Mouse (Mus musculus): ENCODE results near the gene Ncoa3.

The Ncoa3 gene

GRCm38 (mm10) chr2:166045006-166045405, 52.6 kb downstream of the Ncoa3 start:
- no peak for DNase-seq

GRCm38 (mm10) chr2:166045549-166046501, 53.4 kb downstream of the Ncoa3 start:
- peak; percentile 55 for DNase-seq

DNA sequence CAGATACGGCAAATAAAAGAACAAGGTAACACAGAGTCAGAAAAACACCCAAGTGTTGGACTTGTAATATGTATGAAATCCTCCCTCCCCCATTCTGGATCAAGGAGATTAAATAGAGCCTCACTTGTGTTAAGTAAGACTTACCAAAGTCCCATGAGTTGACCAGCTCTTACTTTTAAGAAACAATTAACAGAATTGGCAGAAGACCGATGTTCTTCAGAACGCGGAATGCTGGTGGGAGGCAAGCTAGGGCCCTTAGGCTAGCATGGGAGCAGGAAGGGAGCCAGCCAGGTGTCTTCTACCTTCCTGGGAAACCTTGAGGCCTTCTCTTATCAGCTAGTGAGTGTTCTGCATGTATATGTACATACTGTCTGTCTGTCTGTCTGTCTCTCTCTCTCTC, 55.5 kb downstream of the Ncoa3 start:
- no peak for DNase-seq

- DNase-seq, result no peak
Observed at GRCm38 (mm10) chr2:166048852-166049251, 56.4 kb downstream of the Ncoa3 start.

DNA sequence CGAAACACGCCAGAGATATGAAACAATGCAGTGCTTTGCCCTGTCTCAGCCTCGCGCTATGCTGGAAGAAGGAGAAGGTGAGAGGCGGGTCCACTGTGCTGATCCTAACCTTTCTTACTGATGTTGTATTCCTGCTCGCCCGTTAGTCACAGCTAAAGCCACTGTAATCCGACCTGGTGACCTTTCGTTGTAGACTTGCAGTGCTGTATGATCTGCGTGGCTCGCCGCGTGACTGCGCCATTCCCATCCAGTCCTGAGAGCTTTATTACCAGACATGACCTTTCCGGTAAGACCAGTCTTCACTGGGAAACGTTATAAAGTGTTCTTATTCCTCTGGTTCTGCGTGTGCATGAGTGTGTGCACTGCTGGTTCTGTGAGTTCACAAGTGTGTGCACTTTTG, 59.0 kb downstream of the Ncoa3 start:
- DNase-seq, result no peak

DNA sequence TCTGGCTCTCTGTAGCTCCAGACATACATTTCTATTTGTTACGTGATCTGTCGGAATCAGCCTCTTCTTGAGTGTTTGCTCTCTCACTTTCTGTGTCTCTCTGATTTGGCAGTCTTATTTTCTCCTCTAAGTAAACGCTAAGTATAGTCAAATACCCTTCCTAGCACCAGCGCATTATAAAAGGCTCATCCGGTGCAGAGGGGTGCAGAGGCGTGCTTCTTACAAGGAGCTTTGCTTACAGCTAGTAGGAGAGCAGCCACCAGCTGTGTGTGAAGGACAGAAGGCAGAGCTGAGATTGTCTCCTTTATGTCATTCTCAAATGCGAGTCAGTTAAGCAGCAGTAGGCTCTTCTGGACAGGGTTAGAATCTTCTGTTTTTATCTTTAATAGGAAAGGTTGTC, 59.5 kb downstream of the Ncoa3 start:
- DNase-seq, result no peak

- DNase-seq, result no peak
Observed at GRCm38 (mm10) chr2:166054002-166054539, 61.6 kb downstream of the Ncoa3 start.

- DNase-seq, result peak; percentile 49
Observed at GRCm38 (mm10) chr2:166059684-166060423, 67.4 kb downstream of the Ncoa3 start.

DNA sequence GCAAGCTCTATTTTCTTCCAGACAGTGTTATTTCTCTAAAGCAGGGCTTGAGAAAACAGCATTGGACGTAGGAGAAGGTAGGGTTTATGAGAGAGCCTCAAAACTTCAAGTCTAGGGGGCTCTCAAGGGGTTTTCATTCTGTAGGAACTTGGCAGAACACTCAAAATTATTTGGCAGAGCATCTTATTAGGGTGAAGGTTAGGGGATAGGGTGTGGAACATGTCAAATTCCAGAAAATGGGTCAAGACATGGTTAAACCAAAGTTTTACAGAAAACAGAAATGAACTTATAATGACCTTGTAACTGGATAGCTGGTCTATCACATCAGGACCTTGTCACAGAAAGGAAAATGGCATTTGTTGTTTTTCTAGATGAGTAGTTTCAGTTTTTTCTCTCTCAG, 69.6 kb downstream of the Ncoa3 start:
- no peak for DNase-seq

DNA sequence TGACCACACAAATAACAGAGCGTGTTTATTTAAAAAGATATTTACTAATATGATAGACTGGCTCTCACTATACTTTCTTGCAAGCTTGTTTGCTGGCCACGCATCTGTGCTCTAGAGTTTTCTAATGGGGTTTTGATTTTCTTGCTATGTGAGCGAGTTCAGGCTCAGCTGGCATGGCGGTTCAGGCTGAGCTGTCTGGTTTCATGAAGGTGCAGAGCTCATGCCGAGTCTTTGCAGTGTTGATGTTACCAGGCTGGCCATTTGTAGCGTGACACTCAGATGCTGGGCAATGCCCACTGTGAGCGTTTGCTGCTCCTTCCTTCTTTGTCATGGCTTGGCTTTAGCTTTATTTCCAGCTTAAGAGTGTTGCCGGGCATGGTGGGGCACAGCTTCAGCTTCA, 70.0 kb downstream of the Ncoa3 start:
- DNase-seq, result no peak

DNA sequence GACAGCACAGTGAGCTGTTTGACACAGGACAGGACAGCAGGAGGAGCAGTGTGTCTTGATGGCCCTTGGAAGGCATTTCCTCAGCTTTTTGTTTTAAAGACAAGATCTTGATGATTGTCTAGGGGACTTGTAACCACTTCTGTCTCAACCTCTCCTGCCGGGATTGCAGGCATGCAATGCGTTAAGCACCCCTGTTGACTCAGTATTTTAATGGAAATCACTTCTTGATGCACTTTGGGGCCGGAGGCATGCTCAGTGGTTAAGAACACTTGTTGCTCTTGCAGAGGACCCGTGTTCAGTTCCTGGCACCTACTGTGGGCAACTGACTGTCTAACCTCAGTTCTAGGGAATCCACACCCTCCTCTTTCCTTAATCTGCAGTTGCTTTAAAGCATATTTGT, 74.0 kb downstream of the Ncoa3 start:
- no peak for DNase-seq

DNA sequence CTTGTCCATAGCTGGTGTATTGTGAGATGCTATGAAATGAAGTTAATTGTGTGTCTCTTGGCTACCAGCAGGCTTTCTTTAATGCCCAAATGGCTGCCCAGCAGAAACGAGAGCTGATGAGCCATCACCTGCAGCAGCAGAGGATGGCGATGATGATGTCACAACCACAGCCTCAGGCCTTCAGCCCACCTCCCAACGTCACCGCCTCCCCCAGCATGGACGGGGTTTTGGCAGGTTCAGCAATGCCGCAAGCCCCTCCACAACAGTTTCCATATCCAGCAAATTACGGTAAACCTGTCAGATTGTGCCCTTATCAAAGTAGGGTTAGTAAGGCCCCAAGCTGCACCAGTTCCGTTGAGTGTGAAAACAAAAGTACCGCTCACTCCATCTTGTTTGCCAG, 75.8 kb downstream of the Ncoa3 start:
- DNase-seq, result no peak

GRCm38 (mm10) chr2:166069164-166069563, 76.7 kb downstream of the Ncoa3 start:
- DNase-seq, result no peak

- DNase-seq, result no peak
Observed at GRCm38 (mm10) chr2:166069738-166070137, 77.3 kb downstream of the Ncoa3 start.

DNA sequence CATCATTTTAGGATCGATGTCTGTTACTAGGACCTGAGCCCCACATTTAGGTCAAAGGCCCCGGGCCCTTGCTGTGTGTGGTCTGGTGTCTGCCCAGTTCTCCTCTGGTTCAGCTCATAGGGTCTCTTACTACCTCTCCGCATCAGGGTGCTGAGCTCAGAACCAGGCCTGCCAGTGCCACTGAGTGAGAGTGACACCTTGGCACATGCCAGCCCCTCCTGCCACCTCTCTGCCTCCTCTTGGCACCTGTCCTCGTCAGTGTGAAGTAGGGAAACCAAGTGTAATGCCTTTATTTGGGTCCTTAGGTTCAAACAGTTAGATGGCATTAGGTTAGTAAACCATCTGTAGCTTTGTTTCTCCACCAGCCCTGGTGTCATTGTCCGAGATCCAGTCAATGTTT, 79.0 kb downstream of the Ncoa3 start:
- DNase-seq, result no peak

DNA sequence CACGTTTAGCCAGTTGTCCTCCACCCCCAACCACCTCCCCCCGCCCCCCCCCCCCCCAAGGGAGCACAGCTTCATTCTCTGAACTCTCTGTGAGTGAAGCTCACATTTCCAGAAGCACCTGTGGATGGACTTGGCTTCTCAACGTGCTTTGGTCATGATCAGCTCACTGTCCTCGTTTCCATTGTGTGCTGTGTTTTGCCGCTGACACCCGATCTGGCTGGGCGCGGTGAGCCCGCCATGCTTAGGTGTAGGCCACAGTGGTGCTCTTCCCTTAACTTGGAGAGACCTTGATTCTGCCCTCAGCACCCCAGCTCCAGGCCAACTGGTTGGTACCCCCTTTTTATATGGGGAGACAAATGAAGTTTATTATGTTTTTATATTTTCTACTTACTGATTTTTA, 79.5 kb downstream of the Ncoa3 start:
- no peak for DNase-seq

DNA sequence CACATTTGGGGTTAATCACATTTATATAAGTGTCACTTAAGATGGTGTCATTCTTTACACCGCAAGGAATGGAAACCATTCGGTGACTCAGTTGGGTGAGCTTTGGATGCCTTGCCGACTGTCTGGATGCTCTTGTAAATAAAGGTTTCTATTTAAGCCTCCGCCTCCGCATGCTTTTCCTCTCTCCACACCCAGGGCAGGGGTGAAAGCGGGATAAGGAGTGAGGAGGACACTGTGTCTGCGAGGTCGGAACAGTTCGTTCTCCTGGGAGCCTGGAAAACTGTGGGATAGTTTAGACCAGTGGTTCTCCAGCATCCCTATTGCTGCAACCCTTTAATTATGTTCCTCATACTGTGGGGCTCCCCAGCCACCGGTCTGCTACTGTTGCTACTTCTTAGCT, 80.6 kb downstream of the Ncoa3 start:
- no peak for DNase-seq

- no peak for DNase-seq
Observed at GRCm38 (mm10) chr2:166074322-166074721, 81.9 kb downstream of the Ncoa3 start.

DNA sequence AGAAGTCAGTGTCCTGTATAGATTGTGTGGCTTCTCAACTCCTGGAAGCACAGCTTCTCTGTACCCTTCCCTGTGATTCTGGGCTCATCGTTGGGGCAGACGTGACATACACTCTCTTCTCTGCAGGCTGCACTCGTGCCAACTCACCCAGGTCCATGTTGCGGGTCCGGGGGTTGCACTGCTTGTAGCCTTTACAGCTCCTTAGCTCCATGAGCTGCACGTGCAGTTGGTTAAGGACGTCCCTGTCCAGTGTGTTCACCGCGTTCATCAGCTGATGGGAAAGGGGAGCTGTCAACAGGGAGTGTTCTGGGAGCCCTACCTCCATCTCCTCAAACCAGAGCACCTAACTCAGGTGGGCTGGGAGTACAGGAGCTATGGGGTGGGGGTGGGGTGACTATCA, 84.9 kb downstream of the Ncoa3 start:
- DNase-seq, result no peak

- no peak for DNase-seq
Observed at GRCm38 (mm10) chr2:166079231-166079630, 86.8 kb downstream of the Ncoa3 start.

DNA sequence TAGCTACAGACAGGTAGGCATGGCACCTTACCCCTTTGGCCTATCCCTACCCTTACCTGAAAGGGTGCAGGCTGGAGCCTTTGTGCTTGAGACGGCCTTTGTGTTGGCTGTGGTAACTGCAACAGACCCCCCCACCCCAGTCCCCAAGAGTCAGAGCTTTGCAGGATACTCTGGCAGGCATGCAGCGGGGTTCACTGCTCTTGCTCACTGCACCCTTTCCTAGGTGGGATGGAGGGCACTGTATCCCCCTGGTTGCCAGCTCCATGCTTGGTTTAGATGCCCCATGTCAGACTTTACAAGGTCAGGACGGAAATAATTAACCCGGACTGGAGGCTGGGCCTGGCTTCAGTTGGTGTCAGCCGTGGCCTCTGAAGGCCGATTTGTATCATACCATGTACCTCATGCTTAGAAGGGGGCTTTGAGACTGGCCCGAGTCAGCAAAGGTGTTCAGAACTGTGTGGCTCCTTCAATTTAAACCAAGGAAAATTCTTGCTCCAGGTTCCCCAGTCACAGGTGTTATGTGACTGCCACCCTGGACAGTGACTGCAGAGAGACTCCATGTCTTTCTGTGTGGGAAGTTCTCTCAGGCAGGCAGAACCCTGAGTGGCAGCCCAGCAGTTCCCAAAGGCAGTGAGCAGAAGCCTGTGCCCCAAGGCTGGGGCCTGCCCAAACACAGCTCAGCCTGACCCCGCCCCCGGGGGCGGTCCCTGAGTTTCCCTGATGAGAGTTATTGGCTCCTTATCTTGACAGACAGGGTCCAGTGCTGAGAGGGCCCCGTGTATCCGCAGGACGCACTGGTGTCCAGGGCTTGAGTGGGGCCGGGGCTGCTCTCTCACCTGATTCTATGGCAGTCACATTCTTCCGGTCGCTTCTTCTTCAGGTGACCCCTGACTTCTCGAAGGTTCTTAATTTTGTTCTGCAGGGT, 87.8 kb downstream of the Ncoa3 start:
- DNase-seq, result peak; percentile 75

DNA sequence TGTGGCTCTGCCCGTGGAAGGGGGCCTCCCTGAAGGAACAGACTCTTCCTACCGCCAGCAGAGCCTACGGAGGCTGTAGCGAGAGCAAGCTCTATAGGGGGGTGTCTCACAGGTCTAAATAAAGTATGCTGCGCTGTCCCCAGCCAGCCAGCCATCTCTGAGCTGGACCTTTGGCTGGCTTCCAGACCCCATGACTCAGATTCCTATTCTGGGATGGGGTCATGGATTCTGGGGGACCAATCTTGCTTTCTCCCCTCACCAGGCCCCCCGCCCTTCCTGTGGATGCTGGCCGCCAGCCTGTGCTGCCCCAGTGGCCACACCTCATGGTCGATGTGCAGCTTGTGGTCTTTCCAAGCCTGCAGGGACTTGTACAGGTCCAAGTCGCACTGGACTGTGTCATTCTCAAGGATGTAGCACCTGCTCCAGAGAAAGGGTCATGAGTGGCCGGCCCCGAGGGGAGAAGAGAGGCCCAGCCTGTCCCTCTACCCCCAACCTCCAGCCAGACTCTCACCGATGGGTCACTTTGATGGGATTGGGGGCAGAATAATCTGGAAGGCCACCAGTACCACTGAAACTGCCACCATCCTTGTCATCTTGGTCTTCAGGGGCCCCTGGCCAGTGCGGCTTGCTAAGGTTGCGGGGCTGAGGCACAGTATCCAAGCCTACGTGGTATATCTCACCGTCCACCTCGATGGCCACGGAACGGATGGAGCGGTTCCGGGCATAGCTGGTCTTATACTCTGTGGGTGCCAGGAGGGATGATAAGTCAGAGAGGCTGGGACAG, 88.7 kb downstream of the Ncoa3 start:
- no peak for DNase-seq

Measured in retina, postnatal 1 day (tissue).